Mouse (Mus musculus) heart, postnatal 0 days (tissue): ENCODE measurements around the gene Eef1a1.

Experiments used
- CTCF ChIP-seq: IDR thresholded peaks from 2 replicates; pipeline ENCODE4 v1.5.1; 2016; ENCODE audit warnings: antibody characterized with exemption, control low read depth, low read depth
- EP300 ChIP-seq: IDR thresholded peaks from 2 replicates; pipeline ENCODE4 v1.6.1; 2016; ENCODE audit warnings: antibody characterized with exemption, low read depth

DNA sequence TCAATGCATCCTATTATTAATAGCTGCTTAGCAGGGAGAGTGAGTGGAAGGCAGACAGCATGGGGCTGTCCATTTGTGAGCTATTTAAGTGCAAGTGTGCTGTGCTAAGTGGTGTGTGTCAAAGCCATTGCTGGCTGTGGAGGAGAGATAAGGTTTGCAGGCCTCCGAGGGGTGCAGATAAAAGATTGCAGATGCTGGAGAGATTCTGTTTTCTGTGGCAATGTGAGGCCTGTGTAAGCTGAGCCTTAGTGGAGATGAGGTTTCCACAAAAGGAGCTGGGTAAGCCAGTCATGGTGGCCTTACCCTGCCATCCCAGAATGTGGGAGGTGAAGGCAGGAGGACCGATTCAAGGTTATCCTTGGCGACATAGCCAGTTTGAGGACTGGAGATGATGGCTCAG lies 27.2 kb upstream of the Eef1a1 start:
- no peak for TF ChIP-seq CTCF
- TF ChIP-seq EP300 = no peak
